In genomic region chr9:109009636-109010315, GRCm38 (mm10) we compare ENCODE assay signal across 9 mouse cellular contexts. TPM values are rescaled to one million over a fixed set of nuclear protein-coding genes. Genes with fewer than 3 reads are reported as not detected.
DNase-seq lines count a peak whose midpoint lies in the region; ATAC-seq and TF ChIP-seq lines count a peak whose summit lies in the region.
"Had no signal": no experiment of that assay in that cellular context is flagged by ENCODE, and none has a peak within 500 bp of the region (broad histone marks: within the 10 kb centered on the region; RNA-seq: fewer than 3 reads in every experiment).

No protein-coding gene starts in this region.

- no peak for DNase-seq in hindbrain, embryonic 14.5 days (ENCODE audit: low spot score)
- peak; percentile 83 for DNase-seq in gastrocnemius, postnatal 14 days
- peak; percentile 68 to 76 for DNase-seq in left cerebral cortex, postnatal 36 days (ENCODE audit: low spot score in 2 of 2)
- DNase-seq in retina, postnatal 1 day: peak; percentile 23
- DNase-seq in cerebellum, adult 18-20 months: no peak
- no peak for DNase-seq in natural killer cell, adult 2 months (ENCODE audit: low spot score in 2 of 2)

- peaks cover 78% of the 10 kb centered on the region for H3K36me3 ChIP-seq in hindbrain, embryonic 13.5 days
- peaks cover 60% of the 10 kb centered on the region for H3K36me3 ChIP-seq in hindbrain, embryonic 14.5 days (replicated peaks; ENCODE audit: control insufficient read depth, insufficient read depth)
- H3K36me3 ChIP-seq in E14TG2a.4 (ENCODE audit: insufficient read depth, low read length): no peaks in the 10 kb centered on the region

- H3K9me3 ChIP-seq in hindbrain, embryonic 13.5 days: no peaks in the 10 kb centered on the region
- no peaks in the 10 kb centered on the region for H3K9me3 ChIP-seq in hindbrain, embryonic 14.5 days (ENCODE audit: control insufficient read depth, low read length)
- no peaks in the 10 kb centered on the region for H3K9me3 ChIP-seq in E14TG2a.4 (ENCODE audit: low read length)

- no peak for ATAC-seq in hindbrain, embryonic 13.5 days (ENCODE audit: low FRiP score)
- ATAC-seq in hindbrain, embryonic 14.5 days (ENCODE audit: low FRiP score): no peak

- 64% methylated on average over 17 of the region's 17 CpGs for WGBS in hindbrain, embryonic 13.5 days
- WGBS in hindbrain, embryonic 14.5 days: 63% methylated on average over 17 of the region's 17 CpGs

- no peaks in the 10 kb centered on the region for H3K4me1 ChIP-seq in hindbrain, embryonic 13.5 days (replicated peaks)
- H3K4me1 ChIP-seq in hindbrain, embryonic 14.5 days (replicated peaks; ENCODE audit: control insufficient read depth, insufficient read depth, low read length): no peaks in the 10 kb centered on the region
- H3K4me1 ChIP-seq in E14TG2a.4 (replicated peaks; ENCODE audit: low read depth, low read length): peaks cover 37% of the 10 kb centered on the region

- H3K27me3 ChIP-seq in hindbrain, embryonic 13.5 days: no peaks in the 10 kb centered on the region
- no peaks in the 10 kb centered on the region for H3K27me3 ChIP-seq in hindbrain, embryonic 14.5 days (ENCODE audit: control insufficient read depth, insufficient read depth, low read length)
- H3K27me3 ChIP-seq in E14TG2a.4 (ENCODE audit: insufficient read depth, low read length): no peaks in the 10 kb centered on the region

- H3K27ac ChIP-seq in hindbrain, embryonic 13.5 days: no peak overlapping the region
- H3K27ac ChIP-seq in hindbrain, embryonic 14.5 days: no peak overlapping the region

- no peak overlapping the region for H3K4me3 ChIP-seq in hindbrain, embryonic 13.5 days
- no peak overlapping the region for H3K4me3 ChIP-seq in hindbrain, embryonic 14.5 days (replicated peaks; ENCODE audit: low read length)
- 0 out of 2 replicates have a peak overlapping the region, but pooled peaks have one; percentile 6 for H3K4me3 ChIP-seq in E14TG2a.4 (replicated peaks; ENCODE audit: low read length)

- H3K4me2 ChIP-seq in hindbrain, embryonic 13.5 days: no peak overlapping the region
- H3K4me2 ChIP-seq in hindbrain, embryonic 14.5 days (replicated peaks): no peak overlapping the region

- TF ChIP-seq CTCF in E14TG2a.4 (conservative IDR thresholded peaks at IDR 0.05; ENCODE audit: low read length): no peak

- intact Hi-C loops in gastrocnemius, postnatal 14 days (cut with DNase I; ENCODE audit: low total_unique reads): no loop called here
- intact Hi-C loops in left cerebral cortex, postnatal 36 days (cut with DNase I): loop anchor here (10.0 kb wide), 2 partner anchors 825 to 865 kb away; partner anchors contain the start of genes Cdc25a and Nme6

- 0 out of 2 replicates have a peak overlapping the region, but pooled peaks have one; percentile 2 for H3K9ac ChIP-seq in hindbrain, embryonic 13.5 days
- no peak overlapping the region for H3K9ac ChIP-seq in hindbrain, embryonic 14.5 days

RNA-seq across cellular contexts. Expression of gene Pfkfb4, which starts 18.2 kb away (rescaled TPM):
- polyA plus RNA-seq in hindbrain, embryonic 13.5 days (2015; fragmentation: Nextera tagmentation; extraction: Ambion mirVana): 26.3 and 34.2 TPM in 2 replicates
- polyA plus RNA-seq in hindbrain, embryonic 14.5 days (2014; fragmentation: Nextera tagmentation; extraction: Ambion mirVana): 22.5 and 23.9 TPM in 2 replicates
- total RNA-seq in gastrocnemius, postnatal 14 days (2021): 10 to 100 TPM; 31.0 to 31.6 TPM
- 10 to 100 TPM; 12.7 to 18.2 TPM for total RNA-seq in left cerebral cortex, postnatal 36 days (2021)

RNA-seq across cellular contexts. Expression of gene Ucn2, which starts 24.0 kb away (rescaled TPM):
- not detected in 2 replicates for polyA plus RNA-seq in hindbrain, embryonic 13.5 days (2015; fragmentation: Nextera tagmentation; extraction: Ambion mirVana)
- polyA plus RNA-seq in hindbrain, embryonic 14.5 days (2014; fragmentation: Nextera tagmentation; extraction: Ambion mirVana): 0.23 TPM in 1 of 2 replicates, not detected in the other
- under 1 TPM; 0.40 to 0.53 TPM for total RNA-seq in gastrocnemius, postnatal 14 days (2021)
- under 1 TPM in 1 of 2 experiments, not detected in 1; 0.70 TPM for total RNA-seq in left cerebral cortex, postnatal 36 days (2021)
- polyA plus RNA-seq: neural tube, embryonic 11.5 days had no signal

RNA-seq across cellular contexts. Expression of gene Shisa5, which starts 28.6 kb away (rescaled TPM):
- polyA plus RNA-seq in hindbrain, embryonic 13.5 days (2015; fragmentation: Nextera tagmentation; extraction: Ambion mirVana): 64.6 and 66.2 TPM in 2 replicates
- polyA plus RNA-seq in hindbrain, embryonic 14.5 days (2014; fragmentation: Nextera tagmentation; extraction: Ambion mirVana): 57.9 and 60.9 TPM in 2 replicates
- total RNA-seq in gastrocnemius, postnatal 14 days (2021): 10 to 100 TPM; 24.4 to 26.3 TPM
- 10 to 100 TPM; 63.9 to 74.8 TPM for total RNA-seq in left cerebral cortex, postnatal 36 days (2021)

RNA-seq across cellular contexts. Expression of gene Trex1, which starts 49.8 kb away (rescaled TPM):
- polyA plus RNA-seq in hindbrain, embryonic 13.5 days (2015; fragmentation: Nextera tagmentation; extraction: Ambion mirVana): 12.9 and 15.2 TPM in 2 replicates
- 9.7 and 16.2 TPM in 2 replicates for polyA plus RNA-seq in hindbrain, embryonic 14.5 days (2014; fragmentation: Nextera tagmentation; extraction: Ambion mirVana)
- 10 to 100 TPM; 10.7 to 11.4 TPM for total RNA-seq in gastrocnemius, postnatal 14 days (2021)
- total RNA-seq in left cerebral cortex, postnatal 36 days (2021): 10 to 100 TPM; 12.5 to 15.7 TPM

RNA-seq across cellular contexts. Expression of gene Col7a1, which starts 56.4 kb away (rescaled TPM):
- polyA plus RNA-seq in hindbrain, embryonic 13.5 days (2015; fragmentation: Nextera tagmentation; extraction: Ambion mirVana): 1.1 and 1.7 TPM in 2 replicates
- 1.3 and 3.0 TPM in 2 replicates for polyA plus RNA-seq in hindbrain, embryonic 14.5 days (2014; fragmentation: Nextera tagmentation; extraction: Ambion mirVana)
- total RNA-seq in gastrocnemius, postnatal 14 days (2021): 1 to 10 TPM; 2.7 to 3.7 TPM
- 1 to 10 TPM; 1.4 to 5.5 TPM for total RNA-seq in left cerebral cortex, postnatal 36 days (2021)

Comparison
In these comparisons a context has a peak if more than half of its experiments do, and no peak if none do; other contexts are left out.
1. DNase-seq: peak in gastrocnemius, postnatal 14 days (single experiment), left cerebral cortex, postnatal 36 days (2 of 2) and retina, postnatal 1 day (single experiment); none in hindbrain, embryonic 14.5 days (single experiment), cerebellum, adult 18-20 months (0 of 2) and natural killer cell, adult 2 months (0 of 2).